Mouse (Mus musculus) ovary, adult 18-20 months (tissue): ENCODE data around the gene Gm2001.
"Not testable (repeated sequence)": the region's sequence is repeated elsewhere in the genome, so short reads cannot be mapped to it uniquely, and the experiment has no call there.

Experiments
- DNase-seq: peaks from one replicate; pipeline ENCODE4 v3.0.0; 2022; ENCODE audit warnings: low spot score, mixed read lengths

Gm2001 gene

GRCm38 (mm10) chr12:87842239-87842638, at the start of gene Gm2001:
Gene Gm2001 (minus strand): TSS chr12:87842339.
- DNase-seq: not testable (repeated sequence)

- DNase-seq: not testable (repeated sequence)
These were observed 31.6 kb upstream of the Gm2001 start, which contains the start of gene Gm2016 for GRCm38 (mm10) chr12:87873772-87874171. Gene Gm2016 (plus strand): TSS chr12:87874072.

GRCm38 (mm10) chr12:87864048-87864447, 21.9 kb upstream of the Gm2001 start:
- DNase-seq: not testable (repeated sequence)

- DNase-seq: not testable (repeated sequence)
These were observed 21.5 kb upstream of the Gm2001 start for GRCm38 (mm10) chr12:87863638-87864037.

- DNase-seq: peak; percentile 5
These were observed 19.9 kb upstream of the Gm2001 start for GRCm38 (mm10) chr12:87861740-87862692.

- DNase-seq: not testable (repeated sequence)
These were observed 13.9 kb upstream of the Gm2001 start for GRCm38 (mm10) chr12:87856067-87856466.

GRCm38 (mm10) chr12:87850657-87851056, 8.5 kb upstream of the Gm2001 start:
- DNase-seq: not testable (repeated sequence)

GRCm38 (mm10) chr12:87816277-87816676, 25.9 kb downstream of the Gm2001 start, which contains the start of gene BB287469:
Gene BB287469 (plus strand): TSS chr12:87816577.
- not testable (repeated sequence) for DNase-seq

- not testable (repeated sequence) for DNase-seq
These were observed 44.2 kb downstream of the Gm2001 start for GRCm38 (mm10) chr12:87797971-87798370.

GRCm38 (mm10) chr12:87795212-87795611, 46.9 kb downstream of the Gm2001 start, which contains the start of gene Gm21936:
Gene Gm21936 (plus strand): TSS chr12:87795512.
- not testable (repeated sequence) for DNase-seq
